18 mouse cellular contexts compared by ENCODE assay signal in the genomic region with DNA sequence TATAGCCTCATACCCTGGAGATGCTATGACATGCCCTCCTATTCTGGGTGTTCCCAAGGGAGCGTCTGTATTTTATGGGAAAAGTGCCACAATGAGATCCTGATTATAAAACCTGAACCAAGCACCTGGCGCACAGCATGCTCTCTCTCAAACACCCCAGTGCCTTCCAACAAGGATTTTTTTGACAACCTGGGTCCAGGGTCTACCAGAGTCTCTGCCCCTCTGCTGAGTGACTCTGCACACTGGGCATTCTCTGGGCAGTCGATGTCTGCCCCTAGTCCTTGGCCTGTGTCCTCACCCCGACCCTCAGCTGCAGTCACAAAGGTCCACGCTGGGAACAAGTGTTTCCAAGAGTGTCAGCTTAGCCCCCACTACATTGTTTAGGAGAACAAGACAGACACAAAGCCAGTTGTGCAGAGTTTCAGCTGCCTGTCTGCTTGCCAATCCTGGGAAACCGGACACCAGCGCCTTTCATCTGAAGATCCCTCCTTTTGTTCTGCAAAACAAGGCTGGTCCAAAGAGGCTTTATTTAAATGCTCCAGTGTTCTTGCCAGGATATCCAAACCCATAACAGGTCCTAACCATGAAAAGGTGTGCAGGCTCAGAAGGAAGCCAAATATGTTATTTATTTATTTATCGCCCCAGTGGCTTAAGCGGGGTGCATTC. TPM values are rescaled to one million over a fixed set of nuclear protein-coding genes. Genes with fewer than 3 reads are reported as not detected.
DNase-seq lines count a peak whose midpoint lies in the region; ATAC-seq and TF ChIP-seq lines count a peak whose summit lies in the region.
"Had no signal": no experiment of that assay in that cellular context is flagged by ENCODE, and none has a peak within 500 bp of the region (broad histone marks: within the 10 kb centered on the region; RNA-seq: fewer than 3 reads in every experiment).

No protein-coding gene starts in this region.

- intact Hi-C loops in left cerebral cortex, adult 2 months (cut with DNase I): no loop called here
- intact Hi-C loops in left cerebral cortex, postnatal 10 days (cut with DNase I): no loop called here

- H3K36me3 ChIP-seq in embryonic facial prominence, embryonic 12.5 days: peaks cover 15% of the 10 kb centered on the region
- H3K36me3 ChIP-seq: limb, embryonic 13.5 days had no signal

- H3K4me3 ChIP-seq in left cerebral cortex, adult 2 months: no peak overlapping the region
- no peak overlapping the region for H3K4me3 ChIP-seq in embryonic facial prominence, embryonic 12.5 days
- H3K4me3 ChIP-seq: limb, embryonic 13.5 days; megakaryocyte, embryonic 14.5 days had no signal

- 0 out of 2 replicates have a peak, but pooled peaks cover 7% of the 10 kb centered on the region for H3K4me1 ChIP-seq in embryonic facial prominence, embryonic 12.5 days
- H3K4me1 ChIP-seq: megakaryocyte, embryonic 14.5 days had no signal

- H3K27me3 ChIP-seq in embryonic facial prominence, embryonic 12.5 days: no peaks in the 10 kb centered on the region
- H3K27me3 ChIP-seq: limb, embryonic 13.5 days had no signal

- H3K27ac ChIP-seq in left cerebral cortex, adult 2 months: peak overlapping the region; percentile 5; the same call in 1 of the 2 replicates
- peak overlapping the region; percentile 70 for H3K27ac ChIP-seq in embryonic facial prominence, embryonic 12.5 days
- H3K27ac ChIP-seq: limb, embryonic 13.5 days; stomach, postnatal 0 days had no signal

- no peak for TF ChIP-seq CTCF in left cerebral cortex, adult 2 months (IDR thresholded peaks at IDR 0.05)

- WGBS in embryonic facial prominence, embryonic 12.5 days: 46% methylated on average over 9 of the region's 9 CpGs

- no peak overlapping the region for H3K4me2 ChIP-seq in embryonic facial prominence, embryonic 12.5 days (replicated peaks)
- H3K4me2 ChIP-seq: limb, embryonic 13.5 days; lung, embryonic 14.5 days had no signal

- H3K9ac ChIP-seq in embryonic facial prominence, embryonic 12.5 days: no peak overlapping the region
- H3K9ac ChIP-seq: limb, embryonic 13.5 days; lung, embryonic 14.5 days had no signal

- DNase-seq in left cerebral cortex, adult 2 months (ENCODE audit: extremely low spot score in 1 of 2, low spot score in 2 of 2): no peak
- DNase-seq in left cerebral cortex, adult 8-10 months (ENCODE audit: low spot score in 2 of 2): no peak
- DNase-seq in brain, adult 2 months (ENCODE audit: low read depth, low spot score): peak; percentile 85
- DNase-seq in mesoderm, embryonic 11.5 days (ENCODE audit: low read depth, low spot score): peak; percentile 26
- no peak for DNase-seq in spleen, postnatal 14 days (ENCODE audit: low spot score in 2 of 2)
- no peak for DNase-seq in left cerebral cortex, postnatal 10 days (ENCODE audit: extremely low spot score in 1 of 2, low spot score in 2 of 2)
- DNase-seq: cerebellum, adult 9-11 months; kidney, postnatal 36 days; lung, embryonic 14.5 days had no signal

- no peaks in the 10 kb centered on the region for H3K9me3 ChIP-seq in embryonic facial prominence, embryonic 12.5 days
- H3K9me3 ChIP-seq: limb, embryonic 13.5 days; megakaryocyte, embryonic 14.5 days had no signal

- no peak for ATAC-seq in embryonic facial prominence, embryonic 12.5 days (ENCODE audit: insufficient number of reproducible peaks, insufficient read depth, low FRiP score, low TSS enrichment)
- ATAC-seq: forebrain, embryonic 14.5 days; intestine, embryonic 16.5 days had no signal

RNA-seq across cellular contexts. Expression of a gene that starts 16.1 kb away (rescaled TPM):
- total RNA-seq in left cerebral cortex, adult 2 months (2021): not detected
- total RNA-seq in left cerebral cortex, adult 8-10 months (2022): not detected
- polyA plus RNA-seq in embryonic facial prominence, embryonic 12.5 days (2016; fragmentation: Nextera tagmentation; extraction: Ambion mirVana): not detected in 2 replicates
- total RNA-seq in left cerebral cortex, postnatal 10 days (2021): not detected
- total RNA-seq: CH12.LX; gastrocnemius, postnatal 4 days had no signal
- polyA plus RNA-seq: limb, embryonic 13.5 days; lung, embryonic 14.5 days had no signal

RNA-seq across cellular contexts. Expression of a gene that starts 30.8 kb away (rescaled TPM):
- not detected for total RNA-seq in left cerebral cortex, adult 2 months (2021)
- not detected for total RNA-seq in left cerebral cortex, adult 8-10 months (2022)
- polyA plus RNA-seq in embryonic facial prominence, embryonic 12.5 days (2016; fragmentation: Nextera tagmentation; extraction: Ambion mirVana): not detected in 2 replicates
- total RNA-seq in left cerebral cortex, postnatal 10 days (2021): not detected
- total RNA-seq: CH12.LX; gastrocnemius, postnatal 4 days had no signal
- polyA plus RNA-seq: forebrain, embryonic 14.5 days; heart, embryonic 16.5 days; limb, embryonic 13.5 days; lung, embryonic 14.5 days had no signal

RNA-seq across cellular contexts. Expression of a gene that starts 51.8 kb away (rescaled TPM):
- not detected for total RNA-seq in left cerebral cortex, adult 2 months (2021)
- not detected for total RNA-seq in left cerebral cortex, adult 8-10 months (2022)
- polyA plus RNA-seq in embryonic facial prominence, embryonic 12.5 days (2016; fragmentation: Nextera tagmentation; extraction: Ambion mirVana): not detected in 2 replicates
- not detected for total RNA-seq in left cerebral cortex, postnatal 10 days (2021)
- total RNA-seq: gastrocnemius, postnatal 4 days had no signal
- polyA plus RNA-seq: forebrain, embryonic 14.5 days; heart, embryonic 16.5 days; limb, embryonic 13.5 days; lung, embryonic 14.5 days had no signal

RNA-seq across cellular contexts. Expression of a gene that starts 55.8 kb away (rescaled TPM):
- 10 to 100 TPM; 76.5 to 77.6 TPM for total RNA-seq in left cerebral cortex, adult 2 months (2021)
- total RNA-seq in left cerebral cortex, adult 8-10 months (2022): 10 to 100 TPM; 83.1 to 94.3 (median 83.4) TPM
- 14.6 and 15.4 TPM in 2 replicates for polyA plus RNA-seq in embryonic facial prominence, embryonic 12.5 days (2016; fragmentation: Nextera tagmentation; extraction: Ambion mirVana)
- 10 to 100 TPM; 26.4 to 33.2 TPM for total RNA-seq in left cerebral cortex, postnatal 10 days (2021)

Comparison
In these comparisons a context has a peak if more than half of its experiments do, and no peak if none do; other contexts are left out.
1. DNase-seq: peak in brain, adult 2 months (single experiment) and mesoderm, embryonic 11.5 days (single experiment); none in left cerebral cortex, adult 2 months (0 of 2), left cerebral cortex, adult 8-10 months (0 of 2), spleen, postnatal 14 days (0 of 2) and left cerebral cortex, postnatal 10 days (0 of 2).